ENCODE assay signal across 15 mouse cellular contexts in genomic region chr8:119713421-119713820, GRCm38 (mm10).
"Had no signal": no experiment of that assay in that cellular context is flagged by ENCODE, and none has a peak within 500 bp of the region (broad histone marks: within the 10 kb centered on the region; RNA-seq: fewer than 3 reads in every experiment).

No protein-coding gene starts in this region.

- DNase-seq: kidney, adult 2 months; kidney, postnatal 25 days; layer of hippocampus, adult 9-11 months; liver; lung, embryonic 14.5 days; thymus, adult 18-20 months; thymus, postnatal 36 days had no signal

- H3K9me3 ChIP-seq: limb, embryonic 10.5 days; limb, embryonic 13.5 days; liver, embryonic 12.5 days; liver, embryonic 15.5 days had no signal

- H3K36me3 ChIP-seq: limb, embryonic 10.5 days; limb, embryonic 13.5 days; liver, embryonic 12.5 days; liver, embryonic 15.5 days had no signal

- ATAC-seq: intestine, postnatal 0 days; liver, embryonic 12.5 days; midbrain, embryonic 16.5 days had no signal

- H3K4me3 ChIP-seq: layer of hippocampus, adult 2 months; limb, embryonic 10.5 days; limb, embryonic 13.5 days; liver, embryonic 12.5 days; liver, embryonic 15.5 days had no signal

- H3K27me3 ChIP-seq: limb, embryonic 13.5 days had no signal

- H3K9ac ChIP-seq: limb, embryonic 13.5 days; liver, embryonic 12.5 days; liver, embryonic 15.5 days; lung, embryonic 14.5 days had no signal

- H3K27ac ChIP-seq: kidney, postnatal 0 days; layer of hippocampus, adult 2 months; limb, embryonic 10.5 days; limb, embryonic 13.5 days; liver, embryonic 12.5 days; liver, embryonic 15.5 days had no signal

- H3K4me2 ChIP-seq: limb, embryonic 13.5 days; liver, embryonic 12.5 days; liver, embryonic 15.5 days; lung, embryonic 14.5 days had no signal
